Mouse (Mus musculus): ENCODE measurements around the gene Pik3ap1. TPM values are rescaled to one million over a fixed set of nuclear protein-coding genes. Genes with fewer than 3 reads are reported as not detected.
A peak's percentile ranks its signal among the peaks of the same experiment; 100 is the strongest.
"Not testable (repeated sequence)": the region's sequence is repeated elsewhere in the genome, so short reads cannot be mapped to it uniquely, and the experiment has no call there.

The Pik3ap1 gene
- polyA plus RNA-seq, 1 experiment, result 343 TPM

GRCm38 (mm10) chr19:41317315-41318095, 67.4 kb downstream of the Pik3ap1 start:
- no peak overlapping the region for H3K27ac ChIP-seq (ENCODE audit: insufficient read depth, low read depth, low read length)
- peaks cover 27% of the 10 kb centered on the region for H3K4me1 ChIP-seq (ENCODE audit: control insufficient read depth, insufficient read depth, low read length)

GRCm38 (mm10) chr19:41314696-41315095, 70.2 kb downstream of the Pik3ap1 start:
- Histone ChIP-seq H3K4me1 (ENCODE audit: control insufficient read depth, insufficient read depth, low read length) (peaks cover 5% of the 10 kb centered on the region), H3K27ac (ENCODE audit: insufficient read depth, low read depth, low read length) (no peak overlapping the region), H3K4me3 (ENCODE audit: insufficient read depth, low read length) (no peak overlapping the region)
- TF ChIP-seq POLR2A (IDR thresholded peaks at IDR 0.05; ENCODE audit: borderline replicate concordance, low read depth, low read length) (no peak), CTCF (IDR thresholded peaks at IDR 0.05; ENCODE audit: low read depth, low read length) (no peak)

More at GRCm38 (mm10) chr19:41317315-41318095, 67.4 kb downstream of the Pik3ap1 start:
- TF ChIP-seq CTCF (IDR thresholded peaks at IDR 0.05; ENCODE audit: low read depth, low read length) (peak; percentile 55), POLR2A (IDR thresholded peaks at IDR 0.05; ENCODE audit: borderline replicate concordance, low read depth, low read length) (no peak)
- no peak overlapping the region for H3K4me3 ChIP-seq (ENCODE audit: insufficient read depth, low read length)

DNA sequence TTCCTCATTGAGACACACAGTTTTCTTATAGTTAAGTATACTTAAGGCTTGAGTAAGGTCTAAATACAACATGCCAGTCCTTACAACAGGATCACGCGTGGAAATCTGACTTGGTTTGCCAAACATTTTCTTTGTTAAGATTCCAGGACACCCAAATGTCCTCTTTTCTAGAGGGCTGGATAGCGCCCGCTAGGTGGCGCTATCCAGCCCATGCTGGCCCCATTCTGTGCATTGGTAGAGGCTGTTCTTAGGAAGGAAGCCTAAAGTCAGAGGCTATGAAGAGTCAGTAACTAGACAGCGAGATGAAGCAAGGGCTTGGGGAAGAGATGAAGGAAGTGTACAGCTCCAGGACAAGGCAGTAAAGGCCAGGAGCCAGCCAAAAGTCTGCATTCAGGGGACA, 71.2 kb downstream of the Pik3ap1 start:
- no peak overlapping the region for H3K4me3 ChIP-seq (ENCODE audit: insufficient read depth, low read length)
- TF ChIP-seq CTCF (IDR thresholded peaks at IDR 0.05; ENCODE audit: low read depth, low read length) (peak; percentile 92), POLR2A (IDR thresholded peaks at IDR 0.05; ENCODE audit: borderline replicate concordance, low read depth, low read length) (no peak)

DNA sequence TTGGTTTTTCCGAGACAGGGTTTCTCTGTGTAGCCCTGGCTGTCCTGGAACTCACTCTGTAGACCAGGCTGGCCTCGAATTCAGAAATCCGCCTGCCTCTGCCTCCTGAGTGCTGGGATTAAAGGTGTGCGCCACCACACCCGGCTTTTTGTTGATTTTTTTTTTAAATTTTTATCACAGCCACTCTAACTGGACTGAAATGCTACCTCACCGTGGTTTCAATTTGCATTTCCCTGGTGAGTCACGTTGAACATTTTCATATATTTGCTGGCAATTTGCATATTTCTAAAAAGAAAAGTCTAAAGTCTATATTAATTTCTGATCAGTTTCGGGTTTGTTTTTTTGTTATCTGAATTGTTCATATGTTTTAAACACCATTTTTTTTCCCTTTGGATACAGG, 72.3 kb downstream of the Pik3ap1 start:
- not testable (repeated sequence) for H3K4me1 ChIP-seq (ENCODE audit: control insufficient read depth, insufficient read depth, low read length); H3K27ac ChIP-seq (ENCODE audit: insufficient read depth, low read depth, low read length); H3K4me3 ChIP-seq (ENCODE audit: insufficient read depth, low read length)

More for the DNA sequence above, 71.2 kb downstream of the Pik3ap1 start:
- Histone ChIP-seq H3K27ac (ENCODE audit: insufficient read depth, low read depth, low read length) (peak overlapping the region; percentile 4; the same call in 1 of the 2 replicates), H3K4me1 (ENCODE audit: control insufficient read depth, insufficient read depth, low read length) (peaks cover 5% of the 10 kb centered on the region; the same call in 1 of the 2 replicates)

GRCm38 (mm10) chr19:41312027-41312426, 72.9 kb downstream of the Pik3ap1 start:
- H3K4me3 ChIP-seq (ENCODE audit: insufficient read depth, low read length), result no peak overlapping the region
- H3K27ac ChIP-seq (ENCODE audit: insufficient read depth, low read depth, low read length), result no peak overlapping the region
- TF ChIP-seq CTCF (IDR thresholded peaks at IDR 0.05; ENCODE audit: low read depth, low read length), result no peak
- no peak for TF ChIP-seq POLR2A (IDR thresholded peaks at IDR 0.05; ENCODE audit: borderline replicate concordance, low read depth, low read length)
- H3K4me1 ChIP-seq (ENCODE audit: control insufficient read depth, insufficient read depth, low read length), result peaks cover 5% of the 10 kb centered on the region; the same call in 1 of the 2 replicates

- Histone ChIP-seq H3K4me1 (ENCODE audit: control insufficient read depth, insufficient read depth, low read length) (peaks cover 7% of the 10 kb centered on the region; the same call in 1 of the 2 replicates), H3K27ac (ENCODE audit: insufficient read depth, low read depth, low read length) (no peak overlapping the region), H3K4me3 (ENCODE audit: insufficient read depth, low read length) (no peak overlapping the region)
- no peak for TF ChIP-seq POLR2A (IDR thresholded peaks at IDR 0.05; ENCODE audit: borderline replicate concordance, low read depth, low read length)
- TF ChIP-seq CTCF (IDR thresholded peaks at IDR 0.05; ENCODE audit: low read depth, low read length), result no peak
Observed at GRCm38 (mm10) chr19:41310971-41311703, 73.8 kb downstream of the Pik3ap1 start.

DNA sequence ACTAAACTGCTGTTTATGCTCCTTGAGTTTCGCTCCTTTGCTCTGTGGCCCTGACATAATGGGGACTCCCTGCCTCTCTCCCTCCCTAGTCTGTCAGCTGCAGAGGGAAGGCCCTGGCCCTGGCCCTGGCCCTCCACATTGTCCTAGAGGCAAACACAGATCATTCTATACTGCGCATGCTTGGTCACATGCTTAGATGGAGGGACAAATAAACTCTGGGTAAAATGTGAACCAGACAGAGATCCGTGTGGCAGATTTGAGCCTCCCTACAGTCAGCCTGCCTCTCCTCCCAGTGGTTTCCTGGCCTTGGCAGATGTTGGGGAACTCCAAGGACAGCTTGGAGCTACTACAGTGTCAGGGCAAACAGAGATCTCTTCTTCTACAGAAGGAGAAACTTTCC, 81.0 kb downstream of the Pik3ap1 start:
- H3K4me3 ChIP-seq (ENCODE audit: insufficient read depth, low read length), result no peak overlapping the region
- H3K27ac ChIP-seq (ENCODE audit: insufficient read depth, low read depth, low read length), result no peak overlapping the region
- 0 out of 2 replicates have a peak, but pooled peaks cover 2% of the 10 kb centered on the region for H3K4me1 ChIP-seq (ENCODE audit: control insufficient read depth, insufficient read depth, low read length)
- TF ChIP-seq CTCF (IDR thresholded peaks at IDR 0.05; ENCODE audit: low read depth, low read length) (no peak), POLR2A (IDR thresholded peaks at IDR 0.05; ENCODE audit: borderline replicate concordance, low read depth, low read length) (no peak)

DNA sequence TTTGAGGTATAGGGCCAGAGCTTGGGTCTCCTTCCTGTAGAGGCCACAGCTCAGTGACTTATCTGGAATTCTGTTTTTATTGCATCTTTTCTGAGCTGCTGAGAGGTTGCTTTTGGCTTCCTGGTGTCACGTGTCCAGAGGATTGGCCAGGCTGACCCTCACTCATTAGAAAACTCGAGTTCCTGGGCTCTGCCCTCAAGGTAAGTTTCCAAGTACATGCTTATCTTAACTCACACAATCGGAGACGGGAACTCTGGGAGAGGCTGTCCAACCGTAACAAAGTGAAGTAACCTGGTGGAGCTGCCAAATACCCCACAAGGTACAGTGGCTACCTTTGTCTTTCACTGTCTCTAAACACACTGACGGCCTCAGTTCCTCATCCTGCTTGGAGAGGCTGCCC, 81.5 kb downstream of the Pik3ap1 start:
- H3K4me3 ChIP-seq (ENCODE audit: insufficient read depth, low read length), result no peak overlapping the region
- H3K4me1 ChIP-seq (ENCODE audit: control insufficient read depth, insufficient read depth, low read length), result 0 out of 2 replicates have a peak, but pooled peaks cover 2% of the 10 kb centered on the region
- no peak overlapping the region for H3K27ac ChIP-seq (ENCODE audit: insufficient read depth, low read depth, low read length)
- no peak for TF ChIP-seq POLR2A (IDR thresholded peaks at IDR 0.05; ENCODE audit: borderline replicate concordance, low read depth, low read length)
- TF ChIP-seq CTCF (IDR thresholded peaks at IDR 0.05; ENCODE audit: low read depth, low read length), result no peak

DNA sequence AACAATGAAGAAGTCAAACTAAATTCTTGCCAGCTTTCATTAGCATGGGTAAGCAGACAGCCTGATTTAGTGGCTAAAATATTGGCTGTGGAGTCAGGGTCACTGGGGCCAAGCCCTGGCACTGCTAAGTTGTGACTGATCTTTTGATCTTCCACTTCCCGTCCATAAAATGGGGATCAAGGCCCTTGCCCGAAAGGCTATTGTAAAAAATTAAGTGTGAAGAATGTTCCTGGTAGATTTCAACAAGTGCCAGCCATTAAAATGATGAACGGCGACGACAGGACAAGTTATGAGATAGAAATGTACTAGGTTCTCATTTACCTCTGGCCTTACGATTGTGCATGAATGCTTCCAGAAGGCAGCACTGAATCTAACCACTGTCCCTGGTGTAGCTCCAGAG, 83.0 kb downstream of the Pik3ap1 start:
- H3K4me3 ChIP-seq (ENCODE audit: insufficient read depth, low read length), result no peak overlapping the region
- no peak for TF ChIP-seq POLR2A (IDR thresholded peaks at IDR 0.05; ENCODE audit: borderline replicate concordance, low read depth, low read length)
- no peak for TF ChIP-seq CTCF (IDR thresholded peaks at IDR 0.05; ENCODE audit: low read depth, low read length)
- no peak overlapping the region for H3K27ac ChIP-seq (ENCODE audit: insufficient read depth, low read depth, low read length)
- 0 out of 2 replicates have a peak, but pooled peaks cover 2% of the 10 kb centered on the region for H3K4me1 ChIP-seq (ENCODE audit: control insufficient read depth, insufficient read depth, low read length)

DNA sequence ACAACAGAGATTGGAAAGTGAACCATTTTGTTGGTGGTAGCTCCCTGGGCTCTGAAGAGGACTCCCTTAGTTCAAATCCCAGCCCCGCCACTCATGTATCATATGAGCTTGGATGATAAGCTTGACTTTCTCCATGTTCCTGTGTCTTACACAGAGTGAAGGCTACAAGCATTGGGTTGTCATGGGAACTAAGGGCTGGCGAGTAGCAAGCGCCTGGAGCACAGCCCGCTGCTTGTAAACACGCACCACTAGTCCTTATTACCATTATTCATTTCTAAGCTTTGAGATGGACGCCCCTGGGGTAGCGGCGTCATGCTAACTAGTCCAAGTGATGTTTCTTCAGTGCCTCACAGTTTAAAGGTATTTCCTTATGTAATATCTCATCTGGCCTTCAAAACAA, 85.5 kb downstream of the Pik3ap1 start:
- Histone ChIP-seq H3K27ac (ENCODE audit: insufficient read depth, low read depth, low read length) (no peak overlapping the region), H3K4me3 (ENCODE audit: insufficient read depth, low read length) (no peak overlapping the region), H3K4me1 (ENCODE audit: control insufficient read depth, insufficient read depth, low read length) (no peaks in the 10 kb centered on the region)
- TF ChIP-seq POLR2A (IDR thresholded peaks at IDR 0.05; ENCODE audit: borderline replicate concordance, low read depth, low read length), result no peak
- TF ChIP-seq CTCF (IDR thresholded peaks at IDR 0.05; ENCODE audit: low read depth, low read length), result no peak

Measured in bone marrow macrophage, adult 2 months (primary cell).